Mouse (Mus musculus) spleen, postnatal 36 days (tissue): ENCODE data around the gene Tnfaip6.

Experiments used
- DNase-seq, 2 experiments: peaks; one replicate each; pipeline ENCODE4 v3.0.0; 2022; ENCODE audit warnings: low spot score in 2 of 2, mixed read lengths in 1 of 2

Tnfaip6 gene

DNA sequence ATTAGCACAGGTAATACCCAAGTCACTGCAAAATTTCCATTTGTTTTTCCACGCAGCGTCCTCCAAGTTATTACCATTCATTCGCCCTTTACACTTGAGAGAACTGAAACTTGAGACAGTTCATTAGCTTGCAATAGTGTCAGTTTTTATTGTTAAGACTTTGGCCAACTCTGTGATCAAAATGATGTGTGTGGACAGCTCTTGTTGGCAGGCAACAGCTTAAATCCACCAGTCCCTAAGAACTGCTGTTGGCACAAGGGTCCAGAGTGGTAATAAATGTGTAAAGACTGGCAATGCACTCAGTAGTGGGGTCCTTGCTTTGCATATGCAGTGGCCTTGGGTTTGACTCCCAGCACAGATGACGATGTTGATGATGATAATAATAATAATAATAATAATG is 14.5 kb downstream of the Tnfaip6 start:
- no peak for DNase-seq

DNA sequence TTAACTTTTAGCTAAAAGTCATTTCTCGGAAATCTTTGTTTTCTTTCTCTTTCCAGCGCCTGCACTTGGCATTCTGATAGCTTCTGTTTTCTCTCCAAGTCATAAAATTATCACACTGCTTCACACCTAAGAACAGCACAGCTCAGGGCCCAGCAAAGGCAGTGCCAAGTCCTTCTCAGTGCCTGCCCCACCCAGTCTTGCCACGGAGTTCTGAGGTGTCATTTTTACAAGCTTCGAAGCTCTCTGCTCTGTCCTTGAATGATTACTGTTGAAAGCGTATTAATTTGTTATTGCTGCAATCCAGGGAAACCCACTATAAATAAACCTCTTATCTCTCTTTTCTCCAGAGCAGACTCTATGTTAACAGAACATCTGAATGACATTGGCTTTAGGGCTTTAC is 15.7 kb downstream of the Tnfaip6 start:
- no peak for DNase-seq

- no peak for DNase-seq
Measured at GRCm38 (mm10) chr2:52055616-52056015, 17.8 kb downstream of the Tnfaip6 start.

DNA sequence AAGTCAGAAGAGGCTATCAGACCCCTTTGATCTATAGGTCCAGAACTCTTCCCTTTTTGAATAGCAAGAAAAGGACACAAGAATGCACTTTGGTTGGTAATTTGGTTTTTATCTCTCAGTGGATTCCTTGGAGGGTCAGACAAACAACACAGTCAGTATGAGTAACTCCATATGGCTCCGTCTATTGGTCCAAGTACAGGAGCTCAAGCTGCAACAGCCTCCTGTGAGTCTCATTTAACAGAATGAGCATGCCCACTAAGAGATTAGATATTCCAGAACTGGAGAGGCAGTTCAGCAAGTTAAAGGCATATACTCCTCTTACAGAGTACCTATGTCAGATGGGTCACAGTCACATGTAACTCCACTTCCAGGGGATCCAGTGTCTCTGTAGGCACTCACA is 19.3 kb downstream of the Tnfaip6 start:
- DNase-seq = no peak

- DNase-seq = no peak
Measured at GRCm38 (mm10) chr2:52057681-52058080, 19.9 kb downstream of the Tnfaip6 start.

GRCm38 (mm10) chr2:52068641-52069040 is 30.8 kb downstream of the Tnfaip6 start:
- DNase-seq = no peak

DNA sequence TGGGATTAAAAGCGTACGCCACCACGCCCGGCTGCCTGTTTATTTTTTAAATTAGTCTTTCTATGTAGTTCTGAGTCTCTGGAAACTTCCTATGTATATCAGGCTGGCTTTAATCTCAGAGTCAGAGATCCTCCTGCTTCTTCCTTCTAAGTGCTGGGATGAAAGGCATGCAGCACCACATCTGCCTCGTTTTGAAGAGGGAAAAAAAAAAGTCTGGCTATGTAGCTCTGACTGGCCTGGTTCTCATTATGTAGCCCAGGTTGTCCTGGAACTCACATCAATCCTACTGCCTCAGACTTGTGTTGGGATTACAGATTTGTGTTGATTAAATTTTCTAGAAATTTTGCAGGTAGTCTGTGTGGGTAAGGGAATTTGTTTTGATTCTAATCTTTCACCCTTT is 33.0 kb downstream of the Tnfaip6 start:
- no peak for DNase-seq

DNA sequence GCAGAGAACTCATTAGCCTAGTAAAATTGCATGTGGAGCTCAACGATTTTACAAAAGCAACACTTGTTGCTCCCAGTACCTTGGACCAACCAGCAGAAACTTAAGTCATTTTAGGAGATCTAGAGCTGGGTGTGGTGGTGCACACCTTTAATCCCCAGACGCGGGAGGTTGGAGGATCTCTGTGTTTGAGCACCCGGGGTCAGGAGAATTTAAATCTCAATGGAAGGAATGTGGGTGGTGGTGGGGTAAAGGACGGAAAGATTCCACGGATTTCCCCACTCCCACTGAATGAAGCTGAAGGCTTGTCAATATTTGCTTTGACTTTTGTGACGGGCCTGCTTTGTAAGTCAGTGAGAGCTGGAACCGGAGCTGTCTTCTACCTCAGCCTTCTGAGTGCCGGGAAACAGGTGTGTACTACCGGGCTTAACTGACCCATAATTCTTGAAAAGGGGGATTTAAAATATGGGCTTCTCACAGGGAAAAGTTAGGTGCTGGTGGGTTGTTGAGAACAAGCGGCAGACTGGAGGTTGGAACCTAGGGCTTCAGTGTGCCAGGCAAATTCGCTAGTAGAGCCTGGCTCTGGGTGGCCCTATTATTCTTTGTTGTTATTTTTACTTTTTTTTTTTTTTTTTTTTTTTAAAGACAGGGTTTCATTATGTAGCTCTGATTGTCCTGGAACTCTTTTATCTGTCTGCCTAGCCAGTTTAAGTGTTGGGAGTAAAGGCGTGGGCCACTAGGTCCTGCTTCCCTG is 33.6 kb downstream of the Tnfaip6 start:
- DNase-seq = no peak

GRCm38 (mm10) chr2:52072065-52072490 is 34.3 kb downstream of the Tnfaip6 start:
- no peak for DNase-seq

GRCm38 (mm10) chr2:52072491-52073140 is 34.8 kb downstream of the Tnfaip6 start, which contains the start of gene Rif1:
TSS of gene Rif1 (plus strand) at chr2:52072832.
- peak; percentile 83 for DNase-seq

DNA sequence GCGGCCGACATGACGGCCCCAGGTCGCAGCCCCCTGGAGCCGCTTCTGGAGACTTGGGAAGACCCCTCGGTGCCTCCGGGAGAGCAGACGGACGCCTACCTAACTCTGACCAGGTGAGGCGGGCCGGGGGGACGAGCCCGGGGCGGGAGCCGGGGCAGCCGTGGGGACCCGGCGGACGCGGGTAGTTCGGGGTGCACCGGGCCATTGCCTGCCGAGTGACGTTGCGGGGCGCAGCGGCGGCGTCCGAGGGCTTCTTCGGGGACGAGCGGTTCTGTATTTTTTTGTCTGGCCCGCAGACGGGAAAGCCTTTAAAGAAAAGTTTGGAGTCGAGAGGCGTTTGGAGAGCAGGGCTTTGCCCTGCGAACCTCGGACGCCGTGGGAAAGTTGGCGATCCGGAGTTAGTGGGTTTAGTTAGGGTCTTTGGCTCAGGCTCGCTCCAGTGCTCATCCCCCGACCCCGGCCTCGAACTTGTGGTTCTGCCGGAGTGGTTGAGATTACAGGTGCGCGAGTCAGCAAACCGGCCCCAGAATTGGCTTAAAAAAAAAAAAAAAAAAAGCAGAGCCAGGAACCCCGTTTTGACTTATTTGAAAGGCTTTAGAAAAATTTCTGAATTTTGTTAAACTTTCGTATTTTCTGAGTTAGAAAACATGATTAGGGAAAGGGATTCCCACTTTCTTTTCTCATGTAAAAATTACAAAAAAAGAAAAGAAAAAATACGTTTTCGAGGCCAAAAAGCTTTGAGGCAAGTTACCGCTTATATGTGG is 35.5 kb downstream of the Tnfaip6 start:
- peak in 1 of 2 experiments; percentile 27 for DNase-seq

DNA sequence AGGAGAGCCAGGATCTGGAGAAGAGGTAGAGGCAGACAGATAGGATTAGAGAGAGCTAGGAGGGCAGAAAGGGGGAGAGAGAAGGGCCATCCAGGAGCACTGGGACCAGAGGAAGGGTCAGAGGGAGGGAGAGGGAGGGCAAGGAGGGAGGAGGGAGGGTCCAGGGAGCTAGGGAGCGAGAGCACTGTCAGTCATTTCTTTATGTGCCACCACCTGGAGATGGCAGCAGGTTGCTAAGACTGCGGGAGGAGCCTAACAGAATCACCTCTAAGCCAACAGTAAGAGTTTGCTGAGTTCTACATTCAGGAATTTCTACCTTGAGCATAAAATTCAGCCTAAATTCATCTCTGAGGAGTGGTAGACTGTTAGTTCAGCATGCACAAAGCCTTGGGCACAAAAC is 40.9 kb downstream of the Tnfaip6 start:
- no peak for DNase-seq

DNA sequence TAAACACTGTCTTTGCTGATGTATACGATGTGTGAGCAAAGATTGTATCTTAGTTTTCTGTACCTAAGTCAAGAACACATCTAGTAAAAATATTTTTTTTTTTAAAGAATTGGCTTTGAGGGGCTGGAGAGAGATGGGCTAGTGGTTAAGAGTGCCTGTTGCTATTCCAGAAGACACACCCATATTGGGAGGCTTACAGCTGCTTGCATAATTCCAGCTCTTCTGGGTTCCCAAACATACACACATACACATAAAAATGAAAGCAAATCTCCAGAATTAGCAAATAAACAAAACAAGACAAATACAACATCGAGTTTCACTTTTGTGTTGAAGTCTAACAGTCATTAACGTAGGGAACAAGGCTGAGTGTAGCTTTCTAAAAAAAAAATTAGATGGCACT is 46.2 kb downstream of the Tnfaip6 start:
- no peak for DNase-seq

DNA sequence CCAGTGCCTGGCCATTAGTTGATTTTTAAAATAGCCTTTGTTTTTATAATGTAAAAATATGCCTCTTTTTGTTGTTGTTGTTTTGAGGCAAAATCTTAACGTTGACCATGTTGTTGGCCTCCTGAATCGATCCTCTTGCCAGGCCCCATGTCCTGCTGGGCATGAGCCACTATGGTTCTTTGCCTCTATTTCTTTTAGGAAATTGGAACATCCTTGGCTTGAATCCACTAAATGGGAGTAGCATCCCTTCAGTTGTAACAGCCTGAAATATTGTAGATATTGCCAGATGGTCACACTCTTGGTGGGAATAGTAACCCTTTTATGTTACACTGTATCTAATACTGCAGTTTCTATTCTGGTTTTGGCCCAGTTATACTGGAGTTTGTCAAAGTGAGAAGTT is 46.8 kb downstream of the Tnfaip6 start:
- no peak for DNase-seq
